Mouse (Mus musculus) CD4-positive, CD25-positive, alpha-beta regulatory T cell, adult 9 weeks (primary cell): ENCODE data around the gene Cog6. TPM values are rescaled to one million over a fixed set of nuclear protein-coding genes. Genes with fewer than 3 reads are reported as not detected.

Source experiments
- polyA plus RNA-seq: library from polyadenylated mRNA; unstranded; fragments of 100-300 nt; shearing (Covaris generic); gene quantifications from one replicate; pipeline ENCODE4 v1.2.1, GENCODE M21; 2017

Cog6 gene
- polyA plus RNA-seq, result 55.5 TPM

DNA sequence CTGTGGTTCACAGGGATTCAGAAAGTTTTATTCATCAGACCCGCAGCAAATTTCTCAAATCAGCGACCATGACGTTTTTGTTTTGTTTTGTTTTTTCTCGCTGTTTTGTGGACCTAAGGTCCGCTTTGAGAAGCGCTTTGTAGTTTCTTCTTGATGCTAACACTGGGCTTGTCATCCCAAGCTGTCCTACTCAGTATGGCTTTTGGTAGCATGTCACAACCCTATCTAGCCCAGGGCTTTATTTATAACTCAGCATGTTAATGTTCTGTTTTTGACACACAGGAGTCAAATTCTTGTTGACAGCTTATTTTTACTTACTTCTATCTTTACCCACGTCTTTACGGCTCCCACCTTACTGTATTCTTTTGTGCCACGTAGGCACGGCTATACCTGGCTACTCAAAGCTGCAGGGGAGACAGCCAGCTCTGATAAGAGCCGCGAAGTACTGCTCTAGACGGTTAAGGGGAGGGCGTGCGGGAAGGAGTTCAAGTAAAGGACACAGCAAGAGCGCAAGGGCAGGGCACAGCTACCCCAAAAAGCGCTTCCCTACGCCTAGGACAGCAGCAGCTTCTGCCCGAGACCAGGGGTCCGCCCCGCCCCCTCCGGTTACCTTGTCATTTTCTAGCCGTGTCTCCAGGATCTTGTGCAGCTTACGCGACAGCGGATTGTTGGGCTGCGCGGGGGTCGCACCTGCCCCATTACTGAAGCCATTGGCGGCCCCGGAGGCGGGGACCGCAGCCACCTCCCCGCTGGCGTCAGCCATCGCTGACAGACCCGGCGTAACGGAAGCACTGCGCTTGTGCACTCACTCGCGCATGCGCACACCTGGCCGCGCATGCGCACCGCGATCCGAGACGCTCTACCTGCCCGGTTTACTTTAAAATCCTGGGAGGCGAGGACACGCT, at the start of gene Cog6:
Gene Cog6 (minus strand): TSS at position 802 of the 905 bp plus-strand sequence.

DNA sequence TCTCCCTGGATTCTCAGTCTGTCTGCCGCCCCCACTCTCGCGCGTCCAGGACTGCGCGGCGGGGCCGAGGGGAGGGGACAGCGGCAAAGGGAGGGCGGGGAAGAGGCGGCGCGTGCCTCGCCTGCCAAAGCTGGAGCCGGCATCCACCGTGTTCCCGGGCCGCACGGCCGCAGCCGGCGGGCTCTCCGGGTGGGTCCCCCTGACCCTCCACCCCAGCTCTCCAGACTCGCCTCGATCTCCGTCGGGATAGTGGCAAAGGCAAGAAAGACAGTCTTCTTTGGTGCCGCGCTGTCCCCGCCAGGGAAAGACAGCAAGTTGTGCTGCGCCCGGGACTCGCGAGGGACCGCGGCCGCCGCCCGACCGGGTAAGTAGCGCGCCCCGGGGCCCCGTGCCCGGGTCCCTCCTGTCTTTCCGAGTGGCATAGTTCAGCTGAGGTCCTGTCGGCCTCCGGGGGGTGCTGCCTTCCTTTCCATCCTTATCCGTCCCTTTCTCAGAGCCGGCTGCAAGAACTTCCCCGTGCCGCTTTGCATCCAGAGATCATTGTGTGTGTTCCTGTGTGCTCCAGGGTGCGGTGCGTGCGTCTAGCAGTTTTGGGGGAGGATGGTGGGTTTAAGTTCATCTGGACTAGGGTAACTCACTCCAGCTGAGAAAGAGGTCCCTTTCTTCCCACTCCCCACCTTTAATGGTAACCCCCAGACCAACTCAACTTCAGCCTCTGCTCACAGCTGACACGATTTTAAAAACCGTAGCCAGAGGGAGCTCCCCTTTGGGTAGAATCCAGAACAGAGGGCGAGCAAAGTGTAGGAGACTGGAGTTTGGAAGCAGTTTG, 24.6 kb upstream of the Cog6 start, which contains the start of gene Lhfp:
Gene Lhfp (plus strand): TSS at position 118 of the 829 bp plus-strand sequence.

Other genes starting within 250 kb of the Cog6 start
- 0.58 TPM for gene Lhfp, start 24.3 kb upstream of the Cog6 start, polyA plus RNA-seq